Mouse (Mus musculus): ENCODE results near the gene Guca2a. TPM values are rescaled to one million over a fixed set of nuclear protein-coding genes. Genes with fewer than 3 reads are reported as not detected.
"Not testable (repeated sequence)": the region's sequence is repeated elsewhere in the genome, so short reads cannot be mapped to it uniquely, and the experiment has no call there.

Guca2a gene
- 2.7 and 2.9 TPM in 2 replicates for polyA plus RNA-seq (2012; rRNA removed)

DNA sequence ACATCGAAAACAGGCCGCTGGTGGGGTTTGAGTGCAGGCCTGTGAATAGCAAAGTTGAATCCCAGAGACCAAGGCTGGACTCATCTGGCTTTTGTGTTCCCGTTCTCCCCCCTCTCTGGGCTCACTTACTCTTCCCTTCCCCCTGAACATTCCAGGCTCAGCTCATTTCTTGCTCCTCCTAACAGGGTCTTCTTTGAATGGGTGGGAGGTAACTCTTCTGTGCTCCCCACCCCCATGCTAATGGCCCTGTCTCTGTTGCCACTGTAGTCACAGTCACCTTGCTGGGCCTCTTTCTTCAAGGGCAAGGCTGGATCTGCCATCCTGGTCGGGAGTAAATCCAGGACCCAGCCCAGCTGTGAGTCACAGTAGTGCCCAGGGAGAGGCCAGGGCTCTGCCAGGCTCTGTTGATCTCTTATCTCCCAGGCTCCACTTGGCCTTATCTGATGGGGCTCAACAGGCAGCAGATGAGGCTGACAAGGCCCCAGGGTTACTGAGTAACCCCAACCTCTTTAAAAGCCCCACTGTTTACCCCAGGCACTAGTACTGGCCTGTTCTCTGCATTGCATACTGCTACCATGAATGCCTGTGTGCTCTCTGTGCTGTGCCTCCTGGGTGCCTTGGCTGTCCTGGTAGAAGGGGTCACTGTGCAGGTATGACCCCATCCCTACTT, at the start of gene Guca2a:
Gene Guca2a, plus strand, starts transcription at position 529 of the 670 bp plus-strand sequence.
- DNase-seq (ENCODE audit: low spot score): no peak

DNA sequence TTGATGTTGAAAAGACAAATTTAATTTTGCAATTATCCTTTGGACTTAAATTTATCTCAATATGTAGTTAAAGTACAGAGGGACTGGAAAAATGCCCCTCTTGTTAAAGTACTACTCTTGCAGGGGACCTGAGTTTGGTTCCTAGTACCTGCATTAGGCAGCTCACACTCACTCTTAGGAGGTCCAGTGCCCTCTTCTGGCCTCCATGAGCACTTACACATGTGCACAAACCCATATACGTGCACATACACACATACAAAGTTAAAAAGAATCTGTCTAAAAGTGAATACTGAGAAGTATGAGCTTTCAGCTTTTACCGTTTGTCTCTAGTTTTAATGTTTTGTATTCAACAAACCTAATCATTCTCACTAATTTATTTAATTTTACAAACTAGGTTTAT, 49.5 kb upstream of the Guca2a start:
- DNase-seq (ENCODE audit: low spot score): no peak

DNA sequence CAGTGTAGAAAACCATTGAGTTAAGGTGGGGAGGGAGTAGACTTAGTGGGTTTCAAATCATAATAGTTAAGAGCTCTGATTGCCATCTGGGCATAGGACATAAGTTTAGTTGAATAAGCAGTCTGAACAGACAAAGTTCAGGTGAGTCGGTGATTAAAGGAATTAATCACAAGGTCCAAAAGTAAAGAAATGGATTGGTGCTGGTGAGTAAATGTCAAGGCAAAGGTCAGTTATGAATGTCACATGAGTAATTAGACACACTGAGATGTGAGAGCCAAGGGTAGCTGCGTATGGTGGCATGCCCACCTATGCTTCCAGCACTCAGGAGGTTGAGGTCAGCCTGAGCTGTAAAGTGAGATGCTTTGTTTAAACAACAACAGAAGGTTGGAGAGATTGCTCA, 48.1 kb upstream of the Guca2a start:
- no peak for DNase-seq (ENCODE audit: low spot score)

DNA sequence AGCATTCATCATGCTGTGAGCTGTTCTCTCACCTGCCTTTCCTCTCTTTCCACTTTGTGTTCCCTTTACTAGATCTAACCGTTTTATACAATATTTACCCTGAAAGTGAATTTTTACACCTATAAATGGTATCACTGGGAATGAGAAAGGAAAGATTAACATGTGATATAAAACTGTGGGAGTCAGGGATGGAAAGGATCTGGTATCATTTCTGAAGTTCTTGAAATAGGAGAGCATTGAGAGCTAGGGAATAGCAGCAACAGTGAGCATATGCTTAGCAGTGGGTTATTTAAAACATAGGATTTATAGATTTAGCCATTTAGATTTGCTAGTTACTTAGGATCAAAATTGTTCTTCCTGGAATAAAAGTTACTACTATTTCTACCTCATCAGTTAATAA, 47.5 kb upstream of the Guca2a start:
- DNase-seq (ENCODE audit: low spot score): no peak

DNA sequence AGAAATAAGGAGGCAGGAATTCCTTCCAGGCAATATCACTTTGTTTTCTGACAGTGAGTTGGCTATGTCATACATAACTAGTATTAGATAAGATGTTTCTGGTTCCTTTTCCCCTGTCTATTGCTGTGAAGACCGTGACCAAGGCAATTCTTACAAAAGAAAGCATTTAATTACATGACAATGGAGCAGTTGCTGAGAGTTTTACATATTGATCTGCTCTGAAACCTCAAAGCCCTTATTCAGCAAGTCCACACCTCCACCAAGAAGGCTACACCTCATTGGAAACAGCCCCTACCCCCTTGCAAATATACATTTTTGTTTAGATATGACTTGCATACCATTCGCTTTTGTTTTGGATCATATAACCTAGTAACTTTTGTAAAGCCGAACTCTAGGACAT, 45.0 kb upstream of the Guca2a start:
- DNase-seq (ENCODE audit: low spot score): no peak

DNA sequence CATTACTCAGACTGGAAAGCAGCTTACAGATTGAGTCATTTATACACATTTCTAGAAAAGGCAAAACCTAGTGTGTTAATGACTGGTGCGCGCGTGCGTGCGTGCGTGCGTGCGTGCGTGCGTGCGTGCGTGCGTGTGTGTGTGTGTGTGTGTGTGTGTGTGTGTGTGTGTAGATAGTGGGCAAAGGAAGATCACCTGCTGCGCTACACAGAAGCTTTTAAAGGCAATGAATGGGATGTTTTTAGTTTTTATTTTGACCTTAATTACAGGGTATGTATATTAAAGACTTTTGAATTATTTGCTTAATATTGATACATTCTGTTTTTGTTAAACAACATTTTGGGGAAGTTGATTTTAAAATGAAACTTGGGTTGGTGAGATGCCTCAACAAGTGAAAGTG, 43.2 kb upstream of the Guca2a start:
- no peak for DNase-seq (ENCODE audit: low spot score)

DNA sequence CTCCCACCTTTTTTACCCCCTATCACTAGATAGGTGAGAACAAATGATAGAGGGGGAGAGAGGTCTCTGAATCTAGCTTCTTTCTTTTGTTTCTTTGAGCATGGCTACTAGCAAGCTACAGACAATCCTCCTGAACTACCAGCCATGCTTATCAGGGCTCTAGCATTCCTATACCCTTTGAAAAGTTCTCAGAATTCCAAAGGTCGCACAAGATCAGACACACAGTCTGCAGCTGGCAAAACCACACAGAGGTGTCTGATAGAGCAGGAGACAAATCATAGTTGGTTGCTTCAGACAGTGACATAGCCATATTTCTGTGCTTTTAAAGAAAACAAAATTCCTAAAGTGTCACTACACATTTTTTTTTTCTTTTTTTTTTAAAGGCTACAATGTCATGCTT, 37.9 kb upstream of the Guca2a start:
- no peak for DNase-seq (ENCODE audit: low spot score)

DNA sequence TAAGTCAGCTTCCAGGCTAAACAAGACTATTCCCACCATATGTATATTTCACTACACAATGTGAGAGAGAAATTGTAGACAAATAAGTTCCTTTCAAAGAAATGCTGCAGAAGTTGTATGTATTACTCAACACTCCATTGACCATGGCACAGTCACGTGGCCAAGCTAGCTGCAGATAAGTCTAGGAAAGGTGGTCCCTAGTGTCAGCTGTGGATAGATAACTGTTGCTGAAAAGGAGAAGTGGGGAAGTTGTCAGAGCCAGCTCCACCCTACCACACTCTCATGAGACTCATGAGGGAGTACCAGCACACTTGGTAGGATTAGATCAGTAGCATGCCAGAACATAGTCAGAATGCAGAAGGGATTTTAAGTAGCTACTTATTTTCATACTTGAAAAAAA, 28.0 kb upstream of the Guca2a start:
- no peak for DNase-seq (ENCODE audit: low spot score)

DNA sequence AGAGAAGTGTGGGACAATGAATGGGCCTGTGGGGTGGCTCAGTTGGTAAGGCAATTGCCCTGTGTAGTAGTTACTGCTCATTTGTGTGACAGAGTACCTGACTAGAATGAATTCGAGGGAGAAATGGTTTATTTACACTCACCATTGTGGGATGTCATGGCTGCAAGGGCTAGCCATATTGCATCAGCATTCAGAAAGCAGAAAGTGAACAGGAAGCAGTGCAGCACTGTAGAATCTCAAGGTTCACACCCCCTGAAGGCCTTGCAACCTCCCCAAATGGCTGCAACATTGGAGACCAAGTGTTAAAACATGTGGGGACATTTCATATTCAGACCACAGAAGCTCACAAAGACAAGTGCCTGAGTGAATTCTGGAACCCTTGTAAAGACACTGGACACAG, 23.4 kb upstream of the Guca2a start:
- no peak for DNase-seq (ENCODE audit: low spot score)

DNA sequence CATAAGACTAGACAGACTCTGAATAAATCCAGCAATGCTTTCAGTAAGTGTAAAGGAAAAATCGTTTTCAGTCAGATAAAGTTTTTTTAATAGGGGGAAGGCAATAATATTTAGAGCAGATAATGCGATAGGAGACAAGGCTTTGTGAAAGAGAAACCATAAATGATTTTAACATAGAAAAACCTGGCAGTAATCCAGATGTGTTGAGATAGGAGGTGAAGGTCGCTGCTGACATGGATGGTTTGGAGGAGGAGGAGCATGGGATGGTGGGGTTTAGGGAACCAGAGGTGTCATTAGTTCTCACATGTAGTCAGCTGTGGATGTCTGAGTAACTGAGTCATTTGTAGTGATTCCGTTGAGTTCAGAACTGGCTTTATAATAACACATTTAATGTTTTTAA, 22.8 kb upstream of the Guca2a start:
- DNase-seq (ENCODE audit: low spot score): no peak

DNA sequence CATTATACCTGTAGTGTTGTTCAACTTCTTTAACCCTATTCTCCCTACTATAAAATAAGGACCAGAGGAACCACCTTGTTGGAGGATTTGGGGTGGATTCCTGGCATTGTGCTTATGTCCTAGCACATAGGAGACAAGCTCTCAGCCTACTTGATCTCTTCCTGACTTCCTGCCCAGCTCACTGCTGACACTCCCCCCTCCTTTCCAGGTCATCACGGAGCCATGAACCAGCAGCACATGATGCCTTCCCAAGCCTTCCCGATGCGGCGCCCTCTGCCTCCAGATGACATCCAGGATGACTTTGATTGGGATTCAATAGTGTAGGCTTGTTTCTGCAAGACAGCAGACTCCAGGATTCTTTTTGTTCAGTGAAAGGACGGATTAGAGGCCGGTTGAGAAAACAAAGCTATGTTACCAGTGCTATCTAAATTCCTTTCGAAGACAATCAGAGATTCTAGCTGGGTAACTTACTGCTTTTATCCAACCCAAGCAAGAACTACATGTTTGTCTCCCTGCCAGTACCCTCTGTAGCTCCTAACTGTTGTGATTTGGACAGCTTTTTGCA, 11.3 kb upstream of the Guca2a start:
- DNase-seq (ENCODE audit: low spot score): no peak

DNA sequence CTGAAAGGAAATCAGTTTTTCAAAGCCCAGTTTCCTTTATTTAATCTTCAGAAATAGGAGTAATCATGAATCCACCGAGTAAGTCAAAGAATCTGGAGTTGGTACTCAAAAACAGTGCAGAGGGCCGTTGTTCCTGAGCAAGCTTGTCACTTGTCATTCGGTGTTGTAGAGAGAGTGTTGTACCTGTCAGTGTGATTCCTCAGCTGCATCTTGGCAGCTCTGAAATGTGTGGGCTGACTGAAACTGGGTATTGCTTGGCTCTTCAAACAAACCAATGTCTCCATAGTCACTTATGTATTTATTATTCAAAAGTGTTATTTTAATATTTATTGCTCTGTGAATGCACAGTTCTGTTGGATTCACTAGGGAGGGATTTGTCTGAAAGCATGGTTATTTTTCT, 10.6 kb upstream of the Guca2a start:
- no peak for DNase-seq (ENCODE audit: low spot score)

DNA sequence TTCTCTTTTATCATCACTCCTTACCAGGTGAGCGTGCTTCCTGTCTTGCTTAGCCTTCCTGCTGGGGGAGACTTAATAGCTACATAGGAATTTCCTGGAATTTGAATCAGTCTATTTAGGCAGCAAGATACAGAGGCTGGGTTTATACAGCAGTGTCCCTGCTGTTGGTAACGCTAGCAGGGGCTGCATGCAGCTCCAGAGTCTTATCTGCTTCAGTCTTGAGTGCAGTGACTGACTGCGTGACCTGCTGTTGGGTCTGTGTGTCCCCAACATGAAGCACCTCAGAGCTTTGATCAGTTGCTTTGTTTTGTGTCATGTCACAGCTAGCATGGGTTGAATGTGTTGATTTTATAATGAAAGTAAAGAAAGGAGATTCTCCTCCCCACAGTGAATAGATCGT, 10.2 kb upstream of the Guca2a start:
- DNase-seq (ENCODE audit: low spot score): no peak

DNA sequence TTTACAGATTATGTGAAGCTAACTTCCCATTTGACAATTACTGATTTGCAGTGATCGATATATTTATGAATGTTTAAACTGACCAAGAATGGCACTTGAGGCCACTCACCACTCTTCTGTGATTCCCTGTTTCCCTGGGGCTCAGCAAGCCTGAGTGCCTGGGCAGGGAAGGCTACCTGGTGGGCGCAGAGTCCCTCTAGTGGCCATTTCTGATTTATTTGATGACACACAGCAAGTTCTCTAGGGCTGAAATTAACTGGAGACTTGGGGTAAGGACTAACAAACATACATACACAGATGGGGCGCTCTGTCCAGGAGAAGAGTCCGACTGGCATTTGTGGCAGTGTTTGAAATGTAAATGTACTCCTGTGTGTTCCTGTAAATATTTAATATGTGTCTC, 9.1 kb upstream of the Guca2a start:
- DNase-seq (ENCODE audit: low spot score): not testable (repeated sequence)

DNA sequence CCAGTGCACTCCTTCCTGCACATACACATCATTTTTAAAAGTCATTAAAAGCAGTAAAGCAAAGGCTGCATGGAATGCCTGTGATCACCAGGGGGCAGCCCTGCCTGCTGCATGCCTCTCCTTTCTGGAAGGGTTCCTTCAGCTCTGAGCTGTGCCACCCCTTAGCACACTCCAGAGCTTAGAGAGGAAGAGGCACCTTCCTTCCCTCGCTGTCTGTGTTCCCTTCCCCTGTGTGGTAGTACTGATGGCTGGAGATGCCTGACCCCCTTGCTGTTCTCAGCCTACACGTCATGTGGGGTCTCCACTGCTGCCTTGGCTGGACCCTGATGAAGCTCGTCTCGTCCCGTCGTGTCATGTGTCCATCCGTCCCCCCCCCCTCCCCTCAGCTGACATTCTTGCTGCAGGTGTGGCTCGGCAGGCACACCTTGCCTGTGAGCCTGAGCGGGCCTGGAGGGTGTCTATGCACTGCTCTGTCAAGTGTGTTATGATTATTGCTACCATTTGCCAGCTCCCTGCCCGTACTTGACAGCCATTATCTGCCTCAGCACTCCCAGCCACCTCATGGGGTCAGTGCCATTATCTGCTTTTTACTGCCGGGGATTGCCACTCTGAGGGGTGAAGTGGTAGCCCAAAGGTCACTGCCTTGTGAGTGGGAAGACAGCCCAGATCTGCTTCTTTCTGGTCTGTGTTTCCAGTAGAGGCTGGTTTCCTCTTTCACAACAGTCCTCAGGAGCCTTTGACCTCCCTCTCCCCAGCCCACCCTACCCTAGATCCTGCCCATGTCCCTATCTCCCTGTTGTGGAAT, 6.2 kb upstream of the Guca2a start:
- DNase-seq (ENCODE audit: low spot score): no peak

DNA sequence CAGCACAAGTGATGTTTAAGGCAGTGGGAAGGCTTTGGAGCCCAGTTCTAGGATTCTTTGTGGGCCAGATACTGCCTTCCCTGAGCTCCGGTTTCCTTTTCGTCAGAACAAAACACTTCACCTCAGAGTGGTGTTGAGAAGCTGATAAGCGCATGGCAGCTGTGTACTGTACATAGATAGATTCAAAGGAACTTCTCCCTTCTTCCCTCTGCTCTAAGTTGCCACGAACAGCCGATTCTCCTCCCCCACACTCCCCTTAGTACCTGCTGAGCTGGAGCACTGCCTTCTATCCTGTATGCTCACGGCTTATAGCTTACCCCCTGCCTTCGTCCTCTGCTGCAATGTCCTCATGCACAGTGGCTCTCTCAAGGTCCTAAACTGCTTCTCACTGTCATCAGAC, 4.8 kb upstream of the Guca2a start:
- DNase-seq (ENCODE audit: low spot score): no peak

DNA sequence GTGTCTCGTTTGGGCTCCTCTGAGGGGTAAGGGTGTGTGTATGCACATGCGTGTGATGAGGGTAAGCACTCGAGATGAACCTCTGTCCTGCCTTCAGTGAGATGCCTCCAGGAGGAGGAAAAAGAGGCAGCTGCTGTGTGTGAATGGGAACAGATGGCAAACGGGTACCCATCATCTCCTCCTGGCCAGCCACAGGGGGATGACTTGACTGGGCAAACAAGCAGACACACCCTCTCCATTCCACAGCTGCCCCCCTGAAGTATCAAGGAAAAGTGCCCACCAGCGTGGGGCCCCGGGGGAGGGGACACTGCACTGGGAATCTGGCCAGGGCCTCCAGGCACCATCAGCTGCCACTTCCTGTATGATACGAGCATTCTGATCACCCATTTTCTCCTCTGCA, 4.2 kb upstream of the Guca2a start:
- no peak for DNase-seq (ENCODE audit: low spot score)

DNA sequence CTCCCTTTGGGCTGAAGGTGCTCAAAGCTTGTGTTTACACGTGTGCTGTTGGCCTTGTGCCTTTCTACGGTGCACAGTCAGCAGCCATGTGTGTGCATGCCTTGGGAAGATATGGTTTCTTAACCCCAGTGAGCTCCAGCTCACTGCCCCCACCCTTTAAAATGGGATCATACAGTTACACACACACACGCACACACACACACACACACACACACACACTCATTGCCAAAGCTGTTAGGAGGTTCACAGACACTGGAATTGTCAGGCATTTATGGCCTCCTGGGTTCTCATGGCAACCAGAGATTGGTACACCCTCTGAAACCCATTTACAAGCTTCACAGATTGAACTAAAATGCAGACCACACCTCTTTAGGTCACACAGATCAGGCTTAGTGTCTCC, 3.6 kb upstream of the Guca2a start:
- DNase-seq (ENCODE audit: low spot score): no peak

DNA sequence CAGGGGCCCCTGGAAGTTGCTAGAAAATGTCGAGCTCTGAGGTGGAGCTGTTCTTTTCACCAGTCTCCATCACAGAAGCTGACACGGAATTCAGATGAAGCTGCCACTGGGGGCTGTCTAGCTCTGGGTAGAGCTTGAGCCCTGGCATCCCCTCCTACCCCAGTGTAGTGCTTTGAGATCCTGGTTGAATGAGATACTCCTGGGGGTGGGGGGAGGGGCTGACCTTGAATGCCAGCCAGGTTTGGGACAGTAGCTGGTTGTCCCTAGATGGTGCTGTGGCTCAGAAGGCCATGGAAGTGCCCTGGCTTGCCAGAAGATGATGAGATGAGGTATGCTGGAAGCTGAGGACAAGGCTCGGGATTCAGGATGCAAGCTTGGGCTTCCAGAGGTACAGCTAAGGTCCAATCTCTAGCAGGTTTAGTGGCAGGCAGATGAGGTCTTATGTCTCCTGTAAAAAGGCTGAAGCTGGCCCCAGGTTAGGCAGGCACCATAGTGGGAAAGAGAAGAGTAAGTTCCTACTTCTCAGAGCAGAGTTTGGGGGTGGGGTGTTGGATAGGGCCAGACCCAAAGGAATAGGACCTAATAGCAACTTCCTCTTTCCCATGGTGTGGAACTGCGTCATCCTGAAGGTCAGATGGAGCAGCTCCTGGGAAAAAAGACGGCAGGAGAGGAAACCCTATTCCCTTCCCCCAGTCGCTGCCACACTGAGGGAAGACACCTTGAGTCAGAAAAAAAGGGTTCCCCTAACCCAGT, 2.4 kb upstream of the Guca2a start:
- no peak for DNase-seq (ENCODE audit: low spot score)

DNA sequence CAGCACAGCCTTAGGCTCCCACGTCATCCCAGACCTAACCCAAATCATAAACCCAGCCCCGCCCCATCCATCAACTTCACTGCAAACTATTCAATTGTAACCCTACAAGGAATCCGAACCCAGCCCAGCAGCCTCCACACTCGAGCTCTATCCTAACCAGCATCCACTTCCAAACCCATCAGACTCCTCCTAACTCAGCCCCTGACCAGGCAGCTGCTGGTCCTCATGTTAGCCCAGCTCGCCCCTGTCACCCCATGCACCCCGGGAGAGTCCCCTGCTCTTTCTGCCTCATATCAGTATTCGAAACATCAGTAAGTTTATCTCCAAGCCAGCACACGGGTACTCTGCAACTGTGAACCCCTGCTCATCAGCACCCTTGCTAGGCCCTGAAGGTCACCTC, 1.8 kb upstream of the Guca2a start:
- no peak for DNase-seq (ENCODE audit: low spot score)

DNA sequence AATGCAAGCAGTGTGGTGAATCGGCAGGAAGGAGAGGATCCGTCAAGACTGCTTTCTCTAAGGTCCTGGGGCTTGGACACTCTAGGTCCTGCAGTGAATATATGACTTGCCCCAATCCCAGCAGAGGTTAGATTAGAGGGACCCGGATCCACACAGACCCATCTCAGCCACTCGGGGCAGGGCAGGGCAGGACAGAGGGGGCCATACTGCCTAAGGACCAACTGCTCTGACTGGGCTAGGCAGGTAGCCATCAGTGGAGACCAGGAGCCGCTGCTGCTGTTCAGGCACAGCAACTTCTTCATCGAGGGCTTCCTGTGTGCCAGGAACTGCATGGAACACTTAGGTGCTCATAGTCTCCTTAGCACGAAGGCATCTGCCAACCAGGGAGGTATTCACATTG, 773 bp upstream of the Guca2a start:
- DNase-seq (ENCODE audit: low spot score): no peak

DNA sequence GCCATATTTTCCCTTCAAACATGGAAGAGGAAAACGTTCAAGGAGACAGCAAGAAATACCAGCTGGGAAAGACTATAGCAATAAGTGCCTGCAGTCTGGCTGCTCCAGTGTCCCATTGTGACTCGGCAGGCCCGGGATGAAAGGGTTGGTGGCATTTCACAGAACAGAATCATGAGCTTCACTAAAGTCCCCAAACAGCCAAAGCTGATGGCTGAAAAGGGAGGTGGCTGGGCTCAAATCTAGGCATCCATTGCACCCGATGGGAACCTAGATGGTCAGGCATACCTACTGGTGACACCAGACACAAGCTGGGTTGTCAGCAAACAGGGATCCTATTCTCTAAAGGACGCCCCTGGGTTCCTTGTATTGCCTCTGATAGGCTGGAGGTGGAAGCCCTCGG, 442 bp downstream of the Guca2a start:
- no peak for DNase-seq (ENCODE audit: low spot score)

DNA sequence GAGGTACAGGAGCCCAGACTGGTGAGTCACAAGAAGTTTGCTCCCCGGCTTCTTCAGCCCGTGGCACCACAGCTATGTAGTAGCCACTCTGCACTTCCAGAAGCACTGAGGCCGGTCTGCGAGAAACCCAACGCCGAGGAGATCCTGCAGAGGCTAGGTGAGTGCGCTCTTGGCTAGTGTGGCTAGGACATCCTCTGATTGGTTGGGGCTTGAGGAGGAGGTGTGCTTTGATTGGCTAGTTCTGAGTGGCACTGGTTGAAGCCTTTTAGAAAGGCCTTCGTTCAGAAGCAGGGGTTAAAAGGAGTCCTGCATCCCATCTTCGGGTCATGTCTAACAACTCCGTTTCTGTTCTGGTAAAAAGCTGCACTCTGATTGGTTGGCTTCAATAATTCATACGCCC, 1.2 kb downstream of the Guca2a start:
- DNase-seq (ENCODE audit: low spot score): no peak

All from urinary bladder, adult 2 months (tissue).